Mouse (Mus musculus) liver, adult 2 months (tissue): ENCODE results near the gene Gse1.

Experiments used
- CTCF ChIP-seq: fragments of 200-500 bp; IDR thresholded peaks from 2 replicates; pipeline ENCODE4 v1.5.1; 2011; ENCODE audit warnings: low read depth, low read length, control low read depth
- POLR2A ChIP-seq: fragments of 200-500 bp; IDR thresholded peaks from 2 replicates; pipeline ENCODE4 v1.6.1; 2011; ENCODE audit warnings: low read length, control low read depth; ENCODE audit not compliant: insufficient read depth; ENCODE audit errors: extremely low read depth

DNA sequence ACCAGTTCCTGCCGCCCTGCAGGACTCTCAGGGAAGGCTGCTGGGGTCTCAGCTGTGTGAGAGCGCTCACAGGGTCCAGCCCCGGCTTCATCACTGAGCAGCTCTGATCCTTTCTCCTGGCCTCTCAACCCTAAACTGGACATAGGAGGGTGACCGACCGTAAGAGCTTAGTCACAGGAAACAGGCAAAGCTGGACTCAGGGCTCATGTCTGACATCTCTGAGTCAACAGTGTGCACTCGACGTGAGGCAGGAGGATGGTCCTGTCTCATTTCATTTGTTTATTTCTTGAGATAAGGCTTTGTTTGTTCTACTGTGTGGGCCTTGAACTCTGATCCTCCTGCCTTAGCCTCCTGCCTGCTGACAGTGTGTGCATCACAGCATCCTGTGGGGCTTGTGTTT, 392.2 kb downstream of the Gse1 start:
- TF ChIP-seq CTCF: no peak
- TF ChIP-seq POLR2A: no peak
